Mouse (Mus musculus) CH12.LX (cell line): Measurements from ENCODE around the gene Lef1. TPM values are rescaled to one million over a fixed set of nuclear protein-coding genes. Genes with fewer than 3 reads are reported as not detected.

ENCODE experiments used
- DNase-seq: peaks from one replicate; pipeline ENCODE4 v3.0.0-alpha.2; 2013; ENCODE audit errors: extremely low read depth
- H3K27ac ChIP-seq: 2 replicates; pipeline ENCODE4 v1.5.1; 2012; ENCODE audit warnings: low read depth, mild to moderate bottlenecking, control low read depth, moderate library complexity; ENCODE audit not compliant: insufficient read depth
- H3K27me3 ChIP-seq: replicated peaks from 2 replicates; pipeline ENCODE3; 2012; ENCODE audit warnings: inconsistent platforms
- H3K36me3 ChIP-seq, 2 experiments: replicated peaks in 1 of 2; 2 replicates each; pipeline versions ENCODE3 to v1.6.1; 2012; ENCODE audit warnings: inconsistent platforms in 1 of 2, low read length in 1 of 2, mild to moderate bottlenecking in 1 of 2, mixed read lengths in 1 of 2, moderate library complexity in 1 of 2; ENCODE audit not compliant: control insufficient read depth in 1 of 2, insufficient read depth in 1 of 2
- H3K4me1 ChIP-seq, 2 experiments: 2 replicates each; pipeline ENCODE4 v1.6.1; 2012; ENCODE audit warnings: inconsistent platforms in 1 of 2, moderate library complexity in 1 of 2; ENCODE audit not compliant: insufficient read depth in 2 of 2, control insufficient read depth in 1 of 2
- H3K4me2 ChIP-seq: 2 replicates; pipeline ENCODE4 v1.6.1; 2012; ENCODE audit warnings: low read depth, mild to moderate bottlenecking, control low read depth; ENCODE audit not compliant: poor library complexity, insufficient read depth, severe bottlenecking
- H3K4me3 ChIP-seq, 3 experiments: fragments of 150-350 bp in 1 of 3; sonication (generic) in 1 of 3; replicated peaks in 1 of 3; 2 replicates each; pipeline versions ENCODE3 to v1.5.1; 2011 to 2012; ENCODE audit warnings: low read depth in 2 of 3, low read length in 2 of 3, mild to moderate bottlenecking in 2 of 3, moderate library complexity in 2 of 3, control low read depth in 1 of 3, improper control_type of control experiment in 1 of 3, inconsistent platforms in 1 of 3, mixed read lengths in 1 of 3; ENCODE audit not compliant: poor library complexity in 1 of 3
- H3K79me2 ChIP-seq: replicated peaks from 2 replicates; pipeline ENCODE4 v1.6.1; 2012; ENCODE audit warnings: mild to moderate bottlenecking, moderate library complexity; ENCODE audit not compliant: control insufficient read depth, poor library complexity, insufficient read depth, severe bottlenecking; ENCODE audit errors: extremely low read depth
- H3K9ac ChIP-seq: 2 replicates; pipeline ENCODE4 v1.6.1; 2012; ENCODE audit warnings: low read depth, mild to moderate bottlenecking, control low read depth, moderate library complexity; ENCODE audit not compliant: insufficient read depth
- H3K9me3 ChIP-seq: replicated peaks from 2 replicates; pipeline ENCODE3; 2012; ENCODE audit warnings: low read length, inconsistent platforms, mixed read lengths
- CHD1 ChIP-seq: IDR thresholded peaks from 2 replicates; pipeline ENCODE4 v1.6.1; 2012; ENCODE audit warnings: low read depth, low read length, improper control_type of control experiment, inconsistent platforms
- HCFC1 ChIP-seq: IDR thresholded peaks from 2 replicates; pipeline ENCODE4 v1.6.1; 2012; ENCODE audit warnings: low read depth, mild to moderate bottlenecking, inconsistent platforms, low read length, improper control_type of control experiment
- IRF4 ChIP-seq: IDR thresholded peaks from 2 replicates; pipeline ENCODE4 v1.6.1; 2014; ENCODE audit warnings: low read depth, mild to moderate bottlenecking, inconsistent platforms, low read length, improper control_type of control experiment
- KAT2A ChIP-seq: IDR thresholded peaks from 2 replicates; pipeline ENCODE4 v1.6.1; 2012; ENCODE audit warnings: low read length, improper control_type of control experiment, inconsistent platforms; ENCODE audit not compliant: insufficient replicate concordance
- MAFK ChIP-seq: IDR thresholded peaks from 2 replicates; pipeline ENCODE4 v1.6.1; 2011; ENCODE audit warnings: low read length, improper control_type of control experiment; ENCODE audit not compliant: insufficient replicate concordance
- MXI1 ChIP-seq: IDR thresholded peaks from 2 replicates; pipeline ENCODE4 v1.6.1; 2011; ENCODE audit warnings: mild to moderate bottlenecking, low read depth, low read length, improper control_type of control experiment
- NRF1 ChIP-seq: IDR thresholded peaks from 2 replicates; pipeline ENCODE4 v1.6.1; 2014; ENCODE audit warnings: low read depth, mild to moderate bottlenecking, inconsistent platforms, low read length, improper control_type of control experiment, moderate library complexity
- POLR2A ChIP-seq: IDR thresholded peaks from 2 replicates; pipeline ENCODE4 v1.6.1; 2011; ENCODE audit warnings: low read depth, mild to moderate bottlenecking, improper control_type of control experiment, low read length
- RCOR1 ChIP-seq: conservative IDR thresholded peaks from 2 replicates; pipeline ENCODE4 v1.6.1; 2012; ENCODE audit warnings: low read depth, mild to moderate bottlenecking, inconsistent platforms, low read length, improper control_type of control experiment
- TBP ChIP-seq: conservative IDR thresholded peaks from 2 replicates; pipeline ENCODE4 v1.6.1; 2011; ENCODE audit warnings: low read depth, low read length, improper control_type of control experiment
- USF2 ChIP-seq: conservative IDR thresholded peaks from 2 replicates; pipeline ENCODE4 v1.6.1; 2011; ENCODE audit warnings: low read depth, low read length, improper control_type of control experiment
- ZKSCAN1 ChIP-seq: IDR thresholded peaks from 2 replicates; pipeline ENCODE4 v1.6.1; 2012; ENCODE audit warnings: low read depth, inconsistent platforms, low read length, improper control_type of control experiment, borderline replicate concordance
- ZNF384 ChIP-seq: IDR thresholded peaks from 2 replicates; pipeline ENCODE4 v1.6.1; 2012; ENCODE audit warnings: low read depth, low read length, improper control_type of control experiment, inconsistent platforms
- dilution Hi-C: fragments of 300-500 bp; cut with MboI; formaldehyde crosslinking; loops from 2 replicates; pipeline ENCODE4 v1.14.3; 2020; ENCODE audit warnings: low sequenced_read_pairs; ENCODE audit not compliant: extremely low pct_unique_long_range_greater_than_20kb, extremely low pct_ligation_motif_present
- in situ Hi-C: fragments of 300-500 bp; cut with MboI; formaldehyde crosslinking; loops from 3 replicates; pipeline ENCODE4 v1.14.3; 2019; ENCODE audit warnings: low sequenced_read_pairs, low pct_ligation_motif_present, low pct_unique_long_range_greater_than_20kb, mixed read lengths
- polyA plus RNA-seq: library from polyadenylated mRNA; unstranded; fragments of >175 nt; gene quantifications from 2 replicates; pipeline ENCODE4 v1.2.1, GENCODE M21; 2012; ENCODE audit warnings: low read depth; ENCODE audit not compliant: insufficient read length
- total RNA-seq, 2 experiments: library from RNA; depleted of rRNA; stranded (reverse); fragments of 300-350 nt in 1 of 2; fragments of >200 nt in 1 of 2; gene quantifications; 2 replicates each; pipeline ENCODE4 v1.2.3; 2012 to 2014

The Lef1 gene
- total and polyA plus RNA-seq, 3 experiments = 1.8 to 14.5 (median 4.4) TPM

GRCm38 (mm10) chr3:131250283-131250682 is 140.0 kb downstream of the Lef1 start:
- DNase-seq = peak; percentile 37
- Histone ChIP-seq H3K4me2 (no peak overlapping the region), H3K9ac (no peak overlapping the region), H3K4me3 (no peak overlapping the region), H3K27me3 (no peaks in the 10 kb centered on the region), H3K36me3 (peaks cover 3 to 47% of the 10 kb centered on the region in 2 experiments), H3K9me3 (peaks cover 3% of the 10 kb centered on the region), H3K4me1 (peaks cover 4 to 62% of the 10 kb centered on the region in 2 experiments; a peak in 2 of 4 replicates), H3K27ac (no peak overlapping the region), H3K79me2 (no peaks in the 10 kb centered on the region)
- no peak for TF ChIP-seq HCFC1
- 0 out of 2 replicates have a peak, but pooled peaks have one; percentile 13 for TF ChIP-seq IRF4
- TF ChIP-seq ZNF384 = peak; percentile 60
- dilution Hi-C loops = no loop called here
- in situ Hi-C loops = no loop called here

- no peak overlapping the region for H3K9ac ChIP-seq
- no peaks in the 10 kb centered on the region for H3K79me2 ChIP-seq
- dilution Hi-C loops = no loop called here
- H3K4me2 ChIP-seq = no peak overlapping the region
- H3K36me3 ChIP-seq = peaks cover 3 to 48% of the 10 kb centered on the region in 2 experiments
- H3K27ac ChIP-seq = no peak overlapping the region
- no peak overlapping the region for H3K4me3 ChIP-seq
- TF ChIP-seq MAFK = no peak
- TF ChIP-seq CHD1 = no peak
- no peak for TF ChIP-seq USF2
- no peak for TF ChIP-seq POLR2A
- TF ChIP-seq, all 38 proteins: peak for 0
- in situ Hi-C loops = no loop called here
- Histone ChIP-seq H3K4me1 (peaks cover 4 to 55% of the 10 kb centered on the region in 2 experiments; a peak in 2 of 4 replicates), H3K27me3 (no peaks in the 10 kb centered on the region), H3K9me3 (peaks cover 3% of the 10 kb centered on the region)
- DNase-seq = no peak
These were observed 140.7 kb downstream of the Lef1 start for GRCm38 (mm10) chr3:131250978-131251377.

GRCm38 (mm10) chr3:131251601-131252000 is 141.3 kb downstream of the Lef1 start:
- peaks cover 4 to 55% of the 10 kb centered on the region in 2 experiments; a peak in 2 of 4 replicates for H3K4me1 ChIP-seq
- no peak overlapping the region for H3K4me3 ChIP-seq
- in situ Hi-C loops = no loop called here
- dilution Hi-C loops = no loop called here
- H3K79me2 ChIP-seq = no peaks in the 10 kb centered on the region
- peaks cover 3 to 46% of the 10 kb centered on the region in 2 experiments for H3K36me3 ChIP-seq
- H3K27ac ChIP-seq = no peak overlapping the region
- TF ChIP-seq MXI1 = no peak
- TF ChIP-seq ZKSCAN1 = no peak
- TF ChIP-seq NRF1 = no peak
- no peak for TF ChIP-seq TBP
- TF ChIP-seq USF2 = no peak
- TF ChIP-seq KAT2A = no peak
- TF ChIP-seq HCFC1 = no peak
- TF ChIP-seq RCOR1 = no peak
- H3K9me3 ChIP-seq = peaks cover 3% of the 10 kb centered on the region
- H3K9ac ChIP-seq = no peak overlapping the region
- no peak overlapping the region for H3K4me2 ChIP-seq
- H3K27me3 ChIP-seq = no peaks in the 10 kb centered on the region
- DNase-seq = no peak
